Mouse (Mus musculus): Measurements from ENCODE around the gene Cand2. TPM values are rescaled to one million over a fixed set of nuclear protein-coding genes. Genes with fewer than 3 reads are reported as not detected.
A peak's percentile ranks its signal among the peaks of the same experiment; 100 is the strongest.

The Cand2 gene
- polyA plus RNA-seq, 1 experiment, result 5.1 TPM

GRCm38 (mm10) chr6:115803541-115804382 is 29.4 kb downstream of the Cand2 start:
- peak; percentile 75 for TF ChIP-seq CTCF (IDR thresholded peaks at IDR 0.05; ENCODE audit: borderline replicate concordance, insufficient read depth, low read depth, low read length)
- TF ChIP-seq POLR2A (IDR thresholded peaks at IDR 0.05; ENCODE audit: borderline replicate concordance, insufficient read depth, low read length), result no peak
- Histone ChIP-seq H3K4me3 (replicated peaks; ENCODE audit: insufficient read depth, low read depth, low read length) (no peak overlapping the region), H3K27me3 (ENCODE audit: control insufficient read depth, insufficient read depth, low read length) (no peaks in the 10 kb centered on the region), H3K4me1 (ENCODE audit: control insufficient read depth, insufficient read depth, low read length) (peaks cover 12% of the 10 kb centered on the region), H3K27ac (ENCODE audit: insufficient read depth, low read length) (no peak overlapping the region)
- DNase-seq, result peak; percentile 65 to 76
- WGBS, result 31% methylated on average over 16 of the region's 16 CpGs

GRCm38 (mm10) chr6:115804432-115805192 is 30.3 kb downstream of the Cand2 start:
- Histone ChIP-seq H3K4me1 (ENCODE audit: control insufficient read depth, insufficient read depth, low read length) (peaks cover 12% of the 10 kb centered on the region), H3K27ac (ENCODE audit: insufficient read depth, low read length) (no peak overlapping the region), H3K4me3 (replicated peaks; ENCODE audit: insufficient read depth, low read depth, low read length) (no peak overlapping the region), H3K27me3 (ENCODE audit: control insufficient read depth, insufficient read depth, low read length) (no peaks in the 10 kb centered on the region)
- no peak for DNase-seq
- 61% methylated on average over 10 of the region's 10 CpGs for WGBS
- TF ChIP-seq POLR2A (IDR thresholded peaks at IDR 0.05; ENCODE audit: borderline replicate concordance, insufficient read depth, low read length) (no peak), CTCF (IDR thresholded peaks at IDR 0.05; ENCODE audit: borderline replicate concordance, insufficient read depth, low read depth, low read length) (no peak)

GRCm38 (mm10) chr6:115807464-115808195 is 33.3 kb downstream of the Cand2 start:
- WGBS, result 1% methylated on average over 15 of the region's 15 CpGs
- no peak for DNase-seq
- Histone ChIP-seq H3K4me3 (replicated peaks; ENCODE audit: insufficient read depth, low read depth, low read length) (peak overlapping the region; percentile 71), H3K4me1 (ENCODE audit: control insufficient read depth, insufficient read depth, low read length) (peaks cover 12% of the 10 kb centered on the region), H3K27me3 (ENCODE audit: control insufficient read depth, insufficient read depth, low read length) (no peaks in the 10 kb centered on the region), H3K27ac (ENCODE audit: insufficient read depth, low read length) (no peak overlapping the region)
- TF ChIP-seq POLR2A (IDR thresholded peaks at IDR 0.05; ENCODE audit: borderline replicate concordance, insufficient read depth, low read length), result no peak
- TF ChIP-seq CTCF (IDR thresholded peaks at IDR 0.05; ENCODE audit: borderline replicate concordance, insufficient read depth, low read depth, low read length), result no peak

GRCm38 (mm10) chr6:115808196-115808487 is 33.8 kb downstream of the Cand2 start:
- DNase-seq, result no peak
- WGBS, result under 1% methylated on average over 22 of the region's 22 CpGs

GRCm38 (mm10) chr6:115808488-115809231 is 34.3 kb downstream of the Cand2 start, which contains the start of gene Rpl32:
Rpl32 (minus strand) TSS chr6:115808747.
- peak; percentile 89 to 91 for DNase-seq
- 1% methylated on average over 47 of the region's 47 CpGs for WGBS
- Histone ChIP-seq H3K27me3 (ENCODE audit: control insufficient read depth, insufficient read depth, low read length) (no peaks in the 10 kb centered on the region), H3K4me1 (ENCODE audit: control insufficient read depth, insufficient read depth, low read length) (peaks cover 12% of the 10 kb centered on the region), H3K27ac (ENCODE audit: insufficient read depth, low read length) (peak within 1 kb of the TSS; percentile 35; the same call in 1 of the 2 replicates), H3K4me3 (replicated peaks; ENCODE audit: insufficient read depth, low read depth, low read length) (peak within 1 kb of the TSS; percentile 71)
- TF ChIP-seq CTCF (IDR thresholded peaks at IDR 0.05; ENCODE audit: borderline replicate concordance, insufficient read depth, low read depth, low read length), result peak; percentile 53; the same call in 1 of the 2 replicates
- TF ChIP-seq POLR2A (IDR thresholded peaks at IDR 0.05; ENCODE audit: borderline replicate concordance, insufficient read depth, low read length), result peak; percentile 80

More at GRCm38 (mm10) chr6:115808196-115808487, 33.8 kb downstream of the Cand2 start:
- Histone ChIP-seq H3K4me3 (replicated peaks; ENCODE audit: insufficient read depth, low read depth, low read length) (peak overlapping the region; percentile 71), H3K27ac (ENCODE audit: insufficient read depth, low read length) (peak overlapping the region; percentile 35; the same call in 1 of the 2 replicates), H3K27me3 (ENCODE audit: control insufficient read depth, insufficient read depth, low read length) (no peaks in the 10 kb centered on the region), H3K4me1 (ENCODE audit: control insufficient read depth, insufficient read depth, low read length) (peaks cover 12% of the 10 kb centered on the region)
- no peak for TF ChIP-seq CTCF (IDR thresholded peaks at IDR 0.05; ENCODE audit: borderline replicate concordance, insufficient read depth, low read depth, low read length)
- no peak for TF ChIP-seq POLR2A (IDR thresholded peaks at IDR 0.05; ENCODE audit: borderline replicate concordance, insufficient read depth, low read length)

GRCm38 (mm10) chr6:115811606-115812005 is 37.3 kb downstream of the Cand2 start:
- no peak overlapping the region for H3K27ac ChIP-seq (ENCODE audit: insufficient read depth, low read length)
- TF ChIP-seq CTCF (IDR thresholded peaks at IDR 0.05; ENCODE audit: borderline replicate concordance, insufficient read depth, low read depth, low read length) (no peak), POLR2A (IDR thresholded peaks at IDR 0.05; ENCODE audit: borderline replicate concordance, insufficient read depth, low read length) (no peak)
- no peak overlapping the region for H3K4me3 ChIP-seq (replicated peaks; ENCODE audit: insufficient read depth, low read depth, low read length)
- H3K4me1 ChIP-seq (ENCODE audit: control insufficient read depth, insufficient read depth, low read length), result peaks cover 7% of the 10 kb centered on the region
- no peak for DNase-seq
- H3K27me3 ChIP-seq (ENCODE audit: control insufficient read depth, insufficient read depth, low read length), result no peaks in the 10 kb centered on the region
- 61% methylated on average over 8 of the region's 8 CpGs for WGBS

GRCm38 (mm10) chr6:115814104-115814503 is 39.8 kb downstream of the Cand2 start:
- TF ChIP-seq POLR2A (IDR thresholded peaks at IDR 0.05; ENCODE audit: borderline replicate concordance, insufficient read depth, low read length) (no peak), CTCF (IDR thresholded peaks at IDR 0.05; ENCODE audit: borderline replicate concordance, insufficient read depth, low read depth, low read length) (peak; percentile 48)
- DNase-seq, result no peak
- no peak overlapping the region for H3K4me3 ChIP-seq (replicated peaks; ENCODE audit: insufficient read depth, low read depth, low read length)
- WGBS, result 41% methylated on average over 4 of the region's 4 CpGs
- H3K27me3 ChIP-seq (ENCODE audit: control insufficient read depth, insufficient read depth, low read length), result no peaks in the 10 kb centered on the region
- no peak overlapping the region for H3K27ac ChIP-seq (ENCODE audit: insufficient read depth, low read length)
- H3K4me1 ChIP-seq (ENCODE audit: control insufficient read depth, insufficient read depth, low read length), result peaks cover 5% of the 10 kb centered on the region

All from cerebellum, adult 2 months (tissue).